Mouse (Mus musculus) E14TG2a.4 (cell line): Measurements from ENCODE around the gene Dscam.
A peak's percentile ranks its signal among the peaks of the same experiment; 100 is the strongest.

Source experiments
- CTCF ChIP-seq: conservative IDR thresholded peaks from 2 replicates; pipeline ENCODE4 v1.5.1; 2014; ENCODE audit warnings: low read length
- NANOG ChIP-seq: IDR thresholded peaks from 2 replicates; pipeline ENCODE4 v1.6.1; 2014; ENCODE audit warnings: borderline replicate concordance, low read length, mixed read lengths
- POU5F1 ChIP-seq: IDR thresholded peaks from 2 replicates; pipeline ENCODE4 v1.6.1; 2014; ENCODE audit warnings: low read length, borderline replicate concordance

- TF ChIP-seq CTCF, result peak; percentile 79
- TF ChIP-seq POU5F1, result no peak
- no peak for TF ChIP-seq NANOG
Measured at GRCm38 (mm10) chr16:96852383-96852782, 318.2 kb downstream of the Dscam start.
